Mouse (Mus musculus): Measurements from ENCODE around the gene Upk1a.
A peak's percentile ranks its signal among the peaks of the same experiment; 100 is the strongest.

The Upk1a gene

GRCm38 (mm10) chr7:30604424-30604823 lies 8.2 kb downstream of the Upk1a start:
- no peak for DNase-seq (ENCODE audit: low read depth in 2 of 2, low spot score in 2 of 2)

GRCm38 (mm10) chr7:30602583-30602982 lies 10.1 kb downstream of the Upk1a start:
- DNase-seq (ENCODE audit: low read depth in 2 of 2, low spot score in 2 of 2) = no peak

GRCm38 (mm10) chr7:30600651-30601050 lies 12.0 kb downstream of the Upk1a start:
- no peak for DNase-seq (ENCODE audit: low read depth in 2 of 2, low spot score in 2 of 2)

- DNase-seq (ENCODE audit: low read depth in 2 of 2, low spot score in 2 of 2) = peak in 1 of 2 experiments; percentile 14
These were observed 12.7 kb downstream of the Upk1a start for GRCm38 (mm10) chr7:30599933-30600353.

GRCm38 (mm10) chr7:30598786-30599185 lies 13.9 kb downstream of the Upk1a start, which contains the start of gene Zbtb32:
Gene Zbtb32, minus strand, starts transcription at chr7:30598909.
- DNase-seq (ENCODE audit: low read depth in 2 of 2, low spot score in 2 of 2) = no peak

GRCm38 (mm10) chr7:30596811-30597210 lies 15.8 kb downstream of the Upk1a start:
- no peak for DNase-seq (ENCODE audit: low read depth in 2 of 2, low spot score in 2 of 2)

- no peak for DNase-seq (ENCODE audit: low read depth in 2 of 2, low spot score in 2 of 2)
These were observed 16.6 kb downstream of the Upk1a start for GRCm38 (mm10) chr7:30596093-30596492.

GRCm38 (mm10) chr7:30594510-30595024 lies 18.1 kb downstream of the Upk1a start:
- no peak for DNase-seq (ENCODE audit: low read depth in 2 of 2, low spot score in 2 of 2)

- no peak for DNase-seq (ENCODE audit: low read depth in 2 of 2, low spot score in 2 of 2)
These were observed 18.8 kb downstream of the Upk1a start for GRCm38 (mm10) chr7:30593579-30594509.

GRCm38 (mm10) chr7:30592772-30593423 lies 19.7 kb downstream of the Upk1a start:
- DNase-seq (ENCODE audit: low read depth in 2 of 2, low spot score in 2 of 2) = no peak

GRCm38 (mm10) chr7:30591605-30591951 lies 21.1 kb downstream of the Upk1a start:
- DNase-seq (ENCODE audit: low read depth in 2 of 2, low spot score in 2 of 2) = no peak

GRCm38 (mm10) chr7:30590927-30591604 lies 21.6 kb downstream of the Upk1a start:
- no peak for DNase-seq (ENCODE audit: low read depth in 2 of 2, low spot score in 2 of 2)

- DNase-seq (ENCODE audit: low read depth in 2 of 2, low spot score in 2 of 2) = peak; percentile 59 to 72
These were observed 23.0 kb downstream of the Upk1a start for GRCm38 (mm10) chr7:30589435-30590301.

GRCm38 (mm10) chr7:30588676-30589434 lies 23.8 kb downstream of the Upk1a start, which contains the start of gene Kmt2b:
Gene Kmt2b, minus strand, starts transcription at chr7:30588726.
- peak; percentile 76 to 81 for DNase-seq (ENCODE audit: low read depth in 2 of 2, low spot score in 2 of 2)

GRCm38 (mm10) chr7:30587842-30588667 lies 24.6 kb downstream of the Upk1a start:
- DNase-seq (ENCODE audit: low read depth in 2 of 2, low spot score in 2 of 2) = peak; percentile 40 to 45

GRCm38 (mm10) chr7:30586455-30587020 lies 26.1 kb downstream of the Upk1a start:
- no peak for DNase-seq (ENCODE audit: low read depth in 2 of 2, low spot score in 2 of 2)

- no peak for DNase-seq (ENCODE audit: low read depth in 2 of 2, low spot score in 2 of 2)
These were observed 27.5 kb downstream of the Upk1a start for GRCm38 (mm10) chr7:30585170-30585569.

- no peak for DNase-seq (ENCODE audit: low read depth in 2 of 2, low spot score in 2 of 2)
These were observed 28.3 kb downstream of the Upk1a start for GRCm38 (mm10) chr7:30584339-30584738.
